Mouse (Mus musculus) central nervous system, embryonic 18 days (tissue): ENCODE measurements around the gene Hsf4. TPM values are rescaled to one million over a fixed set of nuclear protein-coding genes. Genes with fewer than 3 reads are reported as not detected.

Experiments used
- polyA plus RNA-seq: library from polyadenylated mRNA; depleted of rRNA; stranded (reverse); fragments of >200 nt; gene quantifications from 2 replicates; pipeline ENCODE4 v1.2.3, GENCODE M21; 2012; rRNA removed

Hsf4 gene
- 0.66 and 1.0 TPM in 2 replicates for polyA plus RNA-seq

GRCm38 (mm10) chr8:105269461-105269947 lies at the start of gene Hsf4:
Gene Hsf4 (plus strand): TSS chr8:105269801.

DNA sequence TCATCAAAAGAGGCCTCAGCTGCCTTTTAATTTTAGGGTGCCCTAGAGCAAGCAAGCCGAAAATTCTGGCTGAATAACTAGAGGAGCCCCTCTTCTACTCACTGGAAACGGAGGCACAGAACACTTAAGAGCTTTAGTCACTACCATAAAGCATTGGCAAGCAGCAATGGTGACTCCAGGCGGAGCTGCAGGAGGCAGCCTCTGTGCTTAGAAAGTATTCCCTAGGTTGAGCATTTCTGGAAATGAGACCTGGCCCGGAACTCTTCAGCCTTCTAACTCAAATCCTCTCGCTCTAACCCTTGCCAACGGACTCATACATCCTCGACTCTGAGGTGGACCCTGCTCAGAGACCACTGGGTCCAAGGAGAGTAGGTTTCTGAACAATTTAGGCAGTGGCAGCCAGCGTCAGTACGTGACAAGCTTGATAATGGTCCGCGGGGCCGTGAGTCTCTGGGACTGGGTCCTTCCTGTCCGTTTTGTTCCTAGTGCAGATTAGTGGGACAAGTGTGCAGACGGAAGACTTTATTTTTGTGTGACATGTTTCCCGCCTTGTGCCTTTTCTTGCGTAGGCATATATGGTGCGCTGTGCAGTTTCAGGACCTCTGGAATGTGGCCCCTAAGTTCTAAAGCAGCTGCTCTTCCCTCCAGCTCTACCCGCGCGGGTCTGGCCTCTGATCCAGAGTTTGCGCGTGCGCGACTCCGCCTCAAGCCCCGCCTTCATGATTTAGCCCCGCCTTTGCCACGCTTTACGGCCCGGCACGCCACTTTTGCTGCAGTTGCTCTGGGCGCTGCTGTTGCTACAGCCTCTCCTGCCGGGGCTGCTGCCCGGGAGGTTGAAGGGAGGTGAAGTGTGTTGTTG lies 45.0 kb upstream of the Hsf4 start, which contains the start of gene D230025D16Rik:
TSS of gene D230025D16Rik (plus strand) at position 733 of the 859 bp plus-strand sequence.

DNA sequence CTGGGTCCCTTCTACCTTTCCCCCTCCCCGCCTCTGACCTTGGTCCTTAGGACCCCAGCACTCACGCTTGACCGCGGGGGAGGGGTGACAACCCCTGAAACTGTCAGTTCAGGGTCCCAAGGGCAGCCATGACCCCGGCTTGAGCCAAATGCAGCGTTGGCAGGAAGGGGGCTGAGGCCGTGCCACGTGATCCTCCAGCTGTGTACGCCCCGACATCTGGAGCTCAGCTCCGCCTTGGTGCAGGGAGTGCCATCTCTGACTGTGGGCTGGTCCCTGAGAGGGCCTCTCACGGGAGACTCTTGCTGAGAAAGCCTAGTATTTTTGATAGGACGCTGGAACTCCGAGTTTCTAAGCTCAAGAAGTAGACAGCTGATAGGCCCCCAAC lies 14.6 kb upstream of the Hsf4 start, which contains the start of gene B3gnt9:
TSS of gene B3gnt9 (minus strand) at position 188 of the 385 bp plus-strand sequence.

GRCm38 (mm10) chr8:105264024-105264982 lies 5.3 kb upstream of the Hsf4 start, which contains the start of the genes Tradd and Fbxl8:
Gene Tradd (minus strand): TSS chr8:105264609.
Gene Fbxl8 (plus strand): TSS chr8:105264648.

DNA sequence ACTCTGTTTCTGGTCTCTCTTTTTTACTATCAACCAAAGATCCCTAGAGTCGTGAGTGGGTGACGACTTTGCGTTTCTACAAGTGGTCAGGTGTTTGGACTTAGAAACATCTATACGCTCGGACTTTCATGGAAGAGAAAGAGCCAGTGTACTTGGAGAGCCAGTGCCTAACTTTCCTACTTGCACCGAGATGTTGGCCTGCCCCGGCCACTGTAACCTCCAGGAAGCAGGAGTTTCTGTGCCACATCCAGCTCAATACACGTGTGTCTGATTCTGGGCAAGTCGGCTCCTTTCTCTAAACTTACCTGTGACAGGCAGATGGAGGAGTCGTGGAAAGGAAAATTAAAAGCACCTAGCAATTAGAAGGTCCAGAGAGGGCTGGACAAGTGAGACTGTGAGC lies 6.2 kb downstream of the Hsf4 start, which contains the start of gene Nol3:
TSS of gene Nol3 (plus strand) at position 301 of the 400 bp plus-strand sequence.

GRCm38 (mm10) chr8:105289805-105290460 lies 20.3 kb downstream of the Hsf4 start, which contains the start of gene 4931428F04Rik:
Gene 4931428F04Rik (minus strand): TSS chr8:105289864.

GRCm38 (mm10) chr8:105295895-105296573 lies 26.4 kb downstream of the Hsf4 start, which contains the start of gene Exoc3l:
Gene Exoc3l (minus strand): TSS chr8:105296101.

DNA sequence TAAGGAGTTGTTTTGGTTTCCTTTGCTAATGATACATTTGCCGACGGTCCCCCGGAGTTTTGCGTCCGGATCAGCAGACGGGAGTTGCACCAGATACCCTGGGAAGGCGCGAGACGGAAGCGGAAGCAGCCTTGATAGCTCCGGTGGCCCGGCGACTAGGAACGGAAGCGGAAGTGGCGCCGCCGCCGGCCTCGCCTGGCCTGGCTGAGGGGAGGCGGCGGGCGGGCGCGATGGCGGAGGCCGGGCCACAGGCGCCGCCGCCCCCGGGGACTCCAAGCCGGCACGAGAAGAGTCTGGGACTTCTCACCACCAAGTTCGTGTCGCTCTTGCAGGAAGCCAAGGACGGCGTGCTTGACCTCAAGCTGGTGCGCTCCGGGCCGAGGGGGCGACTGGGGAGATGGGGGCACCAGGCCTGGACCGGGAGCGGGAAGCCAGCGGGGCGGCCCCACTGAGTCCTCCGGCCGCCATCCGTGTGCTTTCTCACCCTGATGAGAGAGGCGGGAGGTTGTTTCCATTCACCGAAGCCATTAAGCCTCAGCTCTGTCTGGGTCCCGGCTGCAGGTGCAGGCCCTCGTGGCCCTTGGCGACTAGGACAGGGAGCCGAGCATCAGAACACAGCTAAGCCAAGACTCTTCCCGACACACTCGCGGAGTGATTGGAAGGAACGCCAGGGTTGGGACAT lies 28.1 kb downstream of the Hsf4 start, which contains the start of gene E2f4:
TSS of gene E2f4 (plus strand) at position 153 of the 682 bp plus-strand sequence.

GRCm38 (mm10) chr8:105305211-105306145 lies 35.9 kb downstream of the Hsf4 start, which contains the start of gene Elmo3:
Gene Elmo3 (plus strand): TSS chr8:105305601.

Other genes starting within 250 kb of the Hsf4 start
- not detected in 2 replicates for gene Ces3a, start 221.2 kb upstream of the Hsf4 start, polyA plus RNA-seq
- not detected in 2 replicates for gene Ces3b, start 186.0 kb upstream of the Hsf4 start, polyA plus RNA-seq
- 0.04 and 0.08 TPM in 2 replicates for gene Ces4a, start 138.0 kb upstream of the Hsf4 start, polyA plus RNA-seq
- gene Cbfb, start 99.1 kb upstream of the Hsf4 start, polyA plus RNA-seq: 27.4 and 27.6 TPM in 2 replicates
- gene D230025D16Rik, start 44.7 kb upstream of the Hsf4 start, polyA plus RNA-seq: 37.4 and 39.4 TPM in 2 replicates
- gene B3gnt9, start 14.6 kb upstream of the Hsf4 start, polyA plus RNA-seq: 5.6 and 7.8 TPM in 2 replicates
- 9.0 and 10.3 TPM in 2 replicates for gene Tradd, start 5.2 kb upstream of the Hsf4 start, polyA plus RNA-seq
- gene Fbxl8, start 5.2 kb upstream of the Hsf4 start, polyA plus RNA-seq: 1.2 and 1.5 TPM in 2 replicates
- 2.1 and 2.2 TPM in 2 replicates for gene Nol3, start 6.3 kb downstream of the Hsf4 start, polyA plus RNA-seq
- gene 4931428F04Rik, start 20.1 kb downstream of the Hsf4 start, polyA plus RNA-seq: 173 and 209 TPM in 2 replicates
- gene Exoc3l, start 26.3 kb downstream of the Hsf4 start, polyA plus RNA-seq: 8.0 and 9.1 TPM in 2 replicates
- gene E2f4, start 27.9 kb downstream of the Hsf4 start, polyA plus RNA-seq: 73.3 and 73.4 TPM in 2 replicates
- 1.3 and 1.8 TPM in 2 replicates for gene Elmo3, start 35.8 kb downstream of the Hsf4 start, polyA plus RNA-seq
- gene Lrrc29, start 56.5 kb downstream of the Hsf4 start, polyA plus RNA-seq: 1.2 and 1.4 TPM in 2 replicates
- 119 and 132 TPM in 2 replicates for gene Tmem208, start 56.6 kb downstream of the Hsf4 start, polyA plus RNA-seq
- 3.7 and 4.6 TPM in 2 replicates for gene Fhod1, start 78.2 kb downstream of the Hsf4 start, polyA plus RNA-seq
- 59.2 and 61.5 TPM in 2 replicates for gene Slc9a5, start 79.0 kb downstream of the Hsf4 start, polyA plus RNA-seq
- 14.5 and 17.4 TPM in 2 replicates for gene Plekhg4, start 103.5 kb downstream of the Hsf4 start, polyA plus RNA-seq
- gene Kctd19, start 143.7 kb downstream of the Hsf4 start, polyA plus RNA-seq: 0.04 and 0.09 TPM in 2 replicates
- gene Lrrc36, start 143.8 kb downstream of the Hsf4 start, polyA plus RNA-seq: 0.47 and 0.82 TPM in 2 replicates
- 99.4 and 162 TPM in 2 replicates for gene Tppp3, start 201.7 kb downstream of the Hsf4 start, polyA plus RNA-seq
- gene Zdhhc1, start 227.1 kb downstream of the Hsf4 start, polyA plus RNA-seq: 38.3 and 39.3 TPM in 2 replicates
- gene Hsd11b2, start 249.0 kb downstream of the Hsf4 start, polyA plus RNA-seq: 0.85 and 3.1 TPM in 2 replicates